Mouse (Mus musculus) ES-E14 (cell line): ENCODE results near the gene Mvp. TPM values are rescaled to one million over a fixed set of nuclear protein-coding genes. Genes with fewer than 3 reads are reported as not detected.

Experiments used
- DNase-seq: peaks from one replicate; pipeline ENCODE4 v3.0.0-alpha.2; 2013; ENCODE audit warnings: low read depth, low spot score
- H3K27ac ChIP-seq: 2 replicates; pipeline ENCODE4 v1.5.1; 2012; ENCODE audit warnings: low read depth, mild to moderate bottlenecking, low read length, moderate library complexity, mixed read lengths; ENCODE audit not compliant: poor library complexity, insufficient read depth, severe bottlenecking
- H3K36me3 ChIP-seq: 2 replicates; pipeline ENCODE4 v1.6.1; 2012; ENCODE audit warnings: mild to moderate bottlenecking, low read length, moderate library complexity, mixed read lengths; ENCODE audit not compliant: control insufficient read depth, poor library complexity, insufficient read depth, severe bottlenecking
- H3K4me1 ChIP-seq, 2 experiments: fragments of 150-350 bp in 1 of 2; sonication (generic) in 1 of 2; 2 replicates each; pipeline ENCODE4 v1.6.1; 2012; ENCODE audit warnings: low read length in 2 of 2, mild to moderate bottlenecking in 1 of 2, mixed read lengths in 1 of 2; ENCODE audit not compliant: control insufficient read depth in 2 of 2, insufficient read depth in 2 of 2, poor library complexity in 1 of 2
- H3K4me3 ChIP-seq, 2 experiments: fragments of 150-350 bp in 1 of 2; sonication (generic) in 1 of 2; 2 replicates each; pipeline ENCODE4 v1.5.1; 2012; ENCODE audit warnings: low read length in 2 of 2, low read depth in 1 of 2, mild to moderate bottlenecking in 1 of 2, mixed read lengths in 1 of 2; ENCODE audit not compliant: insufficient read depth in 1 of 2, poor library complexity in 1 of 2, severe bottlenecking in 1 of 2
- H3K9ac ChIP-seq: 2 replicates; pipeline ENCODE4 v1.6.1; 2012; ENCODE audit warnings: low read depth, mild to moderate bottlenecking, low read length, mixed read lengths; ENCODE audit not compliant: poor library complexity, insufficient read depth, severe bottlenecking
- H3K9me3 ChIP-seq: fragments of 150-350 bp; sonication (generic); 2 replicates; pipeline ENCODE4 v1.6.1; 2012; ENCODE audit warnings: low read depth, mild to moderate bottlenecking, low read length; ENCODE audit not compliant: control insufficient read depth, insufficient read depth
- CHD2 ChIP-seq: IDR thresholded peaks from 2 replicates; pipeline ENCODE4 v1.6.1; 2014; ENCODE audit warnings: mild to moderate bottlenecking, low read depth, low read length, inconsistent platforms
- HCFC1 ChIP-seq: IDR thresholded peaks from 2 replicates; pipeline ENCODE4 v1.6.1; 2012; ENCODE audit warnings: low read length, inconsistent platforms, borderline replicate concordance; ENCODE audit not compliant: insufficient read depth
- MAFK ChIP-seq: IDR thresholded peaks from 2 replicates; pipeline ENCODE4 v1.6.1; 2014; ENCODE audit warnings: mild to moderate bottlenecking, low read depth, low read length, inconsistent platforms; ENCODE audit not compliant: insufficient read depth
- ZC3H11A ChIP-seq: IDR thresholded peaks from 2 replicates; pipeline ENCODE4 v1.6.1; 2012; ENCODE audit warnings: low read depth, mild to moderate bottlenecking, inconsistent platforms, low read length, borderline replicate concordance
- ZNF384 ChIP-seq: IDR thresholded peaks from 2 replicates; pipeline ENCODE4 v1.6.1; 2012; ENCODE audit warnings: low read depth, low read length, inconsistent platforms
- in situ Hi-C, 2 experiments: fragments of 600-800 bp; cut with MboI; formaldehyde crosslinking; loops; one replicate each; pipeline ENCODE4 v1.15.1; 2025; ENCODE audit warnings: low sequenced_read_pairs in 2 of 2, inconsistent platforms in 1 of 2; ENCODE audit not compliant: unreplicated experiment in 2 of 2
- total RNA-seq: library from RNA; depleted of rRNA; stranded (reverse); fragments of 300-350 nt; gene quantifications from 2 replicates; pipeline ENCODE4 v1.2.3, GENCODE M21; 2012; rRNA removed

Mvp gene
- 49.2 and 56.0 TPM in 2 replicates for total RNA-seq

GRCm38 (mm10) chr7:127014320-127014719 is at the start of gene Mvp:
TSS of gene Mvp (minus strand) at chr7:127014621.
- no peak for TF ChIP-seq HCFC1
- no peak for TF ChIP-seq ZNF384
- TF ChIP-seq CHD2, result no peak
- TF ChIP-seq MAFK, result no peak
- TF ChIP-seq ZC3H11A, result no peak
- H3K9ac ChIP-seq, result peak within 1 kb of the TSS; percentile 58; the same call in 1 of the 2 replicates
- peaks cover 12% of the 10 kb centered on the region for H3K36me3 ChIP-seq
- H3K4me1 ChIP-seq, result peaks cover 2 to 8% of the 10 kb centered on the region in 2 experiments; a peak in 3 of 4 replicates
- H3K4me3 ChIP-seq, result peak within 1 kb of the TSS; percentile 53 to 68
- no peaks in the 10 kb centered on the region for H3K9me3 ChIP-seq
- no peak for DNase-seq
- H3K27ac ChIP-seq, result peak within 1 kb of the TSS; percentile 28
- in situ Hi-C loops, result no loop called here

DNA sequence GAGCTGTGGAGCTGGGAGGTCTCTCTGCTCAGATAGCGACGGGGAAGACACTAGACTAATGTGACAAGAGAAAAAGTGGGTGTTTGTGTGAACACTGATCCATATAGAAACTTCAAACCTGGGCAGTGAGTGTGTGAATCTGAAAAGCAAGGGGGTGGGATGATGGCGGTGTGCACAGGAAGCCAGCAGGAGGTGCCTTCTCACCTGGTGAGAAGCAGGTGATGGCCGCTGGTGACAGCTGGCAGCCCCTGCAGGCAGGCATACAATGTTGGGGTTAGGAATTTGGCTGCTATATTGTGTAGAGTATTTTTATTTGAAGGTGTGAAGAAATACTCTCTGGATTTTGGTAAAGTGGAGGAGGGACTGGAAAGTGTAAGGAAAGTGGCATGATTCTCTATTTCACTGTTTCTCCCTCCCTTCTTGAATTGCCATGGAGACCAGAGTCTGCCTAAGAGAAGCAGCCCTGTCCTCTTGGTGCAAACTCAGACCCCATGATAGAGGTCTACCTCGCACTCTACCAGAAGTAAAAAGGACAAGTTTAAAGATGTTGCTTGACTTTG is 40.7 kb upstream of the Mvp start:
- no peak overlapping the region for H3K27ac ChIP-seq
- H3K9me3 ChIP-seq, result no peaks in the 10 kb centered on the region
- no peaks in the 10 kb centered on the region for H3K36me3 ChIP-seq
- no peak overlapping the region for H3K4me3 ChIP-seq
- H3K9ac ChIP-seq, result no peak overlapping the region
- no peak for DNase-seq
- TF ChIP-seq MAFK, result no peak
- TF ChIP-seq ZC3H11A, result no peak
- in situ Hi-C loops, result no loop called here
- H3K4me1 ChIP-seq, result no peaks in the 10 kb centered on the region

DNA sequence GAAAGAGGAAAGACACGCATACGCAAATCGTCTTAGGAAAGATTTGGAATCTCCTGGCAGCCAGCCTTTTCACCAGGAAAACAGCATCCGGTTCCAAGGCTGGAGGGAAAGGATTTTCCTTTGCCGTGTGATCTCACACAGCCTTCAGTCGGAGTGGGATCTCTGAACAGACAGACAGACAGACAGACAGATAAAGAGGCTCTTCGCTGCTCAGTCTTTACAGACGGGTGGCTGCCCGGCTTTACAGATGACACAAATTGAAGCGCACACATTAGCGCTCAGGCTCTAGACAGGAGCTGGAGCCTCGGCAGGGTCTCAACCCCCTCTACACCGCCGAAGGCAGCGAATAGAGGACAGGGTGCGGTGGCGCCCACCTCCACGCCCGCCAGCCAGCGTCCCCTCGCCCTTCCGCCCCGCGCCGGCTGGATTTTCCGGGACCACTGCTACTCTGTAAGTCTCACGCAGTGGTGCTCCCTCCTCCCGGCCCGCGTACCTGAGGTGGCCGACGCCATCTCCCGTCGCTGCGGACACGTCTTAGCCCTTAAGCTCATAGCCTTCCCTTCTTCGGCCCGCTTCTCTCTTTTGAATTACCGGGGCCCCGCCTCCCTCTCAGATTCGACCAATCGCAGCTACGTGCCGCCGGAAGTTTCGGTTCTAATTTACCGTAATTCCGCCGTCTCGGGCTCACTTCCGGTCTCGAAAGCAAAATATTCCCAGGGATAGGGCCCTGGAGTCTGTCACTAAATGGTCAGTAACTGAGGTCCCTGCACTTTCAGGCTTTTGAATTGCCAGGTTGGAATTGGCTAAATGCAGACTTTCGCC is 27.6 kb upstream of the Mvp start, which contains the start of gene Kif22:
Kif22 (minus strand) TSS at position 621 of the 822 bp plus-strand sequence.
- no peak for TF ChIP-seq CHD2
- TF ChIP-seq HCFC1, result no peak
- TF ChIP-seq ZC3H11A, result no peak
- no peak for TF ChIP-seq ZNF384
- no peak for TF ChIP-seq MAFK
- Histone ChIP-seq H3K9ac (peak within 1 kb of the TSS; percentile 100), H3K27ac (peak within 1 kb of the TSS; percentile 71), H3K36me3 (peaks cover 4% of the 10 kb centered on the region), H3K4me1 (peaks cover 4% of the 10 kb centered on the region in 2 experiments; a peak in 3 of 4 replicates), H3K9me3 (no peaks in the 10 kb centered on the region), H3K4me3 (peak within 1 kb of the TSS; percentile 98 to 100)
- peak; percentile 75 for DNase-seq
- in situ Hi-C loops, result no loop called here

DNA sequence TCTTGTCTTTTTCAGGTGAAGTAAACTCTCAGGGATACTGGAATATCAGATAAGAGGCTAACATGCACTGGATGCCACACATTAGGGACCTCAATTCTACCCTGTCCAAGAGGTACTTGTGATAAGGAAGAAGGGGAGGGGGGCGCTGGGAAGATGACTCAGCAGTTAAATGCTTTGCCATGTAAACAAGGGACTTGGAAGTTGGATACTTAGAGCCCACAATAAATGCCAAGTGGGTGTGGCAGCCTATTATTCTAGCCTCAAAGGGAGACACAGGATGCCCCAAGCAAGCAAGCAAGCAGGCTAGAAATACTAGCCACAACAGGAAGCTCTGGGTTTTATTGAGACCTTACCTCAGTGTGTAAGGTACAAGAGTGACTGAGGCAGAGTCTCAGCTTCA is 16.8 kb upstream of the Mvp start:
- Histone ChIP-seq H3K4me1 (peaks cover 8 to 16% of the 10 kb centered on the region in 2 experiments; a peak in 3 of 4 replicates), H3K9ac (no peak overlapping the region), H3K9me3 (no peaks in the 10 kb centered on the region), H3K36me3 (peaks cover 54% of the 10 kb centered on the region), H3K27ac (no peak overlapping the region; the same call in 1 of the 2 replicates), H3K4me3 (no peak overlapping the region)
- DNase-seq, result no peak
- TF ChIP-seq HCFC1 (no peak), ZC3H11A (no peak), MAFK (peak; percentile 76)
- in situ Hi-C loops, result no loop called here
